Mouse (Mus musculus): Measurements from ENCODE around the gene Smim24.

- TF ChIP-seq CTCF (IDR thresholded peaks at IDR 0.05; ENCODE audit: borderline replicate concordance, control insufficient read depth, extremely low read depth, insufficient read depth, low read length, poor library complexity) (no peak), POLR2A (IDR thresholded peaks at IDR 0.05; ENCODE audit: control insufficient read depth, extremely low read depth, insufficient read depth, low read length, poor library complexity) (no peak)
Measured at GRCm38 (mm10) chr10:81389373-81389772, 3.5 kb upstream of the Smim24 start.

All from thymus, adult 2 months (tissue).